Mouse (Mus musculus) right cerebral cortex, postnatal 36 days (tissue): Measurements from ENCODE around the gene Ahnak.
A peak's percentile ranks its signal among the peaks of the same experiment; 100 is the strongest.
"Not testable (repeated sequence)": the region's sequence is repeated elsewhere in the genome, so short reads cannot be mapped to it uniquely, and the experiment has no call there.

Experiments used
- DNase-seq, 2 experiments: peaks; one replicate each; pipeline ENCODE4 v3.0.0; 2022; ENCODE audit warnings: low spot score in 2 of 2, mixed read lengths in 1 of 2

Ahnak gene

GRCm38 (mm10) chr19:8972491-8972890 is 16.6 kb upstream of the Ahnak start:
- DNase-seq, result not testable (repeated sequence)

GRCm38 (mm10) chr19:8974638-8975037 is 14.4 kb upstream of the Ahnak start:
- no peak for DNase-seq

DNA sequence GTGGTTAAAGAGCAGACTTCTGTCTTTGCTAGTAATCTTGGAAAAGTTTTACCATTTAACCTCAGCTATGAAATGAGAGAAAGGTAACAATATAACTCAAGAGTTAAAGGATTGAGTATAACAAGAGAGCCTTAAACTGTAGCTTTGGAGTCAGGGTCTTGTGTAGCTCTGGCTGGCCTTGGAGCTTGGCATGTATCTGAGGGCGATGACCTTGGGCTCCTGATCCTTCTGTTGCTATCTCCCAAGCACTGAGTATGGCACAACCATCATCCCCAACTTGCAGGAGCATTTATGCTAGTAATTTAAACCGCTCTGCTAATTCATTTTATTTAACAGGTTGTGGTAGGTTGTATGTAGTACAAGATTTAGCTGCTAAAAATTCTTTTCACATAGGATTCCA is 13.6 kb upstream of the Ahnak start:
- DNase-seq, result no peak

DNA sequence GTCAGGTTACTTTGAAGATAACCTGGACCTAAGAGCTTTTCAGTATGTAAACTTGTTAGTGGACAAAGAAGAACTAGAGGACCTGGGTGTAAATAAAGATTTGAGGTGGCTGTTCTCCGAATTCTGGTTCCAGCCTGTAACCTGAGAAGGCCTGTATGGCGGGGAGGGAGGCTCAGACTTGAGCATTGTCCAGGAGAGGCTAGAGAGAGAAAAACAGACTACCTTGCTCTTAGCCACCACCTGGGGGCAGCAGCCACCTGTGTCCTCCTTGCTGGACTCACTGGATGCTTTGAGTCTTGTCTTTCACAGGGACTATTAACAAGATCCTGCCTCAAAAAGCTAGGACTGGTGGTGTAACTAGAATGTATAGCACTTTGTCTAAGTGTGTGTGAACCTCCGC is 12.5 kb upstream of the Ahnak start:
- no peak for DNase-seq

GRCm38 (mm10) chr19:8980771-8981170 is 8.3 kb upstream of the Ahnak start:
- DNase-seq, result no peak

DNA sequence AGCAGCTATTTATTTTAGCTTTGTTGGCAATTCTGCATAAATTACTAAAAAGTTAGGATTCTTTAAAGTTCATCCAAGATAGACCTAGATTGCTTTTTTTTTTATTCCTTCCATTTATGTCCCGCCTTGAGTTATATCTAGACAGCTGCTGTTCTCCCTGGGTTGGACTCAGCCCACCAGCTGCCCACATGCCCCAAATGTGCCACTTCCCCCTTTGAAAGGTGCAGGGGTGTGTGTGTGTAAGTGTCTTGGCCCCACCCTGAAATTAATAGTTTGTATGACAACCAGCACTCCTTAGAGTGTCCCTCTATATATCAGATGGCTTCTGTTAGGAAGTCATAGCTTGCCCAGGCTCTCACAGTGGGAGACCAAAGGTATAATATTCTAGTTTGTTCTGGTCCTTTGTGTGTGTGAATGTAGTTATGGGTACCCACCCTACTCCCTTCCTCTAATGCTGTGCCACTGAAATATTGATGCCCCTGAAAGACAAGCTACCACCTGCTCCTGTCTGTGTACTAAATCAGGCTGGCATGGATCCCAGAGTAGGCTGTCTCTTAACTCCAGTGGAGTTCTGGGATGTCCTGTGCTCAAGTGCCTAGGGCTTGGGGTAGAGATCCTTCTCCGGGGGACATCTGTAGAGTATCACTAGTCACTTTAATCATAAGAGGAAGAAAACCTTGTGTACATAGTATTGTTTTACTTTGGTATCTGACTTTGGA is 7.5 kb upstream of the Ahnak start:
- DNase-seq, result no peak

GRCm38 (mm10) chr19:8982303-8983149 is 6.6 kb upstream of the Ahnak start:
- DNase-seq, result no peak

DNA sequence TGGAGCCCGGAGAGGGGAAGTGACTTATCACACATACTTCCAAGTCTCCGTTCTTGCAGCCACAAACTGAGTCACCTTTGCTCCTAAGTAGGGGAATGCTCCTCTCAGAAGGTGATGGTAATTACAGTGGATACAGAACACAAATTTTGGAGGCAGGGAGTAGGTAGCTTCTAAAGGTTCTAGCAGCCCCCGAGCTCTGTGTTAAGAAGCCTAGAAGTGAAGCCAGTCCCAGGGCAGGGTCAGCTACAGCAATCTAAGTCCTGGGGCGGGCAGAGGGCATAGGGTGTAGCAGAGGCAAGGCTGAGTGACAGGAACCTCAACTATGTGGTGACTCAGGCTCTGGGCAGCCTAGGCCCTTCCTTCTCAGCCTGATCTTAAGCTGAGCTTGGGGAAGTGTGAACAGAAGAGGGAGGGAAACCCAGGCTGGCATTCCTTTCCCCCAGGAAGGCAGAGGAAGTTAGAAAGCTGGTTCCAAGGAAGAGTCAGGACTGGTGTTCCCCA is 5.9 kb upstream of the Ahnak start:
- no peak for DNase-seq

DNA sequence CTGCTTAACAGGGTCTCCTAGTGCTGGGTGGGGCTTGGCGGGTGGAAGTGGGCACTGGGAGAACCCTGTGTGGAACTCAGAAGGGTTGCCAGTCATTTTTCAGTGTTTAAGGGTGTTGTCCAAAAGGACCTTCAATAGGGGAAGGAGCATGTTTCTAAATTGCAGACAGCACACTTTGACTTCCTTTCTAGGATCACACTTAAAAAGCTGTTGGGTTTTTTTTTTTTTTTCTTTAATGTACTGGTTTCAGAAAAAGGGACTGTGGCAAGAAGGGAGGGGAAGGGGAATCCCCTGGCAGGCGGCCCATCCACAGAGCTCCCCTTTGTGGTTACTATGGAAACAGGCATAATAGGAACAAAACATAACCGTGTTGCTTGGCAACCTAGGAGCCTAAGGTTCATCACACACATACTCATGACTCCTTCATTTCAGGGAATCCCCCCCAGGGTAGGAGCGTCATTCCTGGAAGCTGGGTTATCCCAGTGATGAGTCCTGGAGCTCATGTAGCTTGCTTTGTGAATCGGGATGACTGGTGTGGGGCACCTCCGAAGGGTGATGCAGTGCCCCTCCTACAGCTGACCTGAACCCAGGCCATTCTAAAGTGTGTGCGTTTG is 4.7 kb upstream of the Ahnak start:
- DNase-seq, result no peak

- no peak for DNase-seq
Measured at GRCm38 (mm10) chr19:8985891-8986290, 3.2 kb upstream of the Ahnak start.

DNA sequence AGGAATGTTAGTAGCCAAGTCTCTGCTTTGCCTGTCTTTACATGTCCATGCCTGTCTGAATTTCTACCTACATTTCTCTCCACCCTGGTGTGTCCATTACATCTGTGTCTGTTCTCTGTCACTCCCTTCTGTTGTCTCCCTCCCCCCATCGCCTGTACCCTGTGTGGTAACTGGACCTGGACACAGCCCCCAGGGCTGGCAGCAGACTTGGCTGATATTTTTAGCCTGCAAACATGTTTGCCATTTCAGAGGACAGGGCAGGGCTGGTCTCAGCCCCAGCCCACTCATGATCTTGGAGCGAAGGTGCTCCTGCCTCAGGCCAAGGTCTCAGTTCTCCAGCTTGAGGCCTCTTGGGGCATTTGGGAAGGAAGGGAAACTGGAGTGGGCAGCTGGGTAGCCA is 1.3 kb upstream of the Ahnak start:
- no peak for DNase-seq

GRCm38 (mm10) chr19:8988346-8989065 is 578 bp upstream of the Ahnak start:
- no peak for DNase-seq

GRCm38 (mm10) chr19:8989567-8990431 is 715 bp downstream of the Ahnak start:
- no peak for DNase-seq

DNA sequence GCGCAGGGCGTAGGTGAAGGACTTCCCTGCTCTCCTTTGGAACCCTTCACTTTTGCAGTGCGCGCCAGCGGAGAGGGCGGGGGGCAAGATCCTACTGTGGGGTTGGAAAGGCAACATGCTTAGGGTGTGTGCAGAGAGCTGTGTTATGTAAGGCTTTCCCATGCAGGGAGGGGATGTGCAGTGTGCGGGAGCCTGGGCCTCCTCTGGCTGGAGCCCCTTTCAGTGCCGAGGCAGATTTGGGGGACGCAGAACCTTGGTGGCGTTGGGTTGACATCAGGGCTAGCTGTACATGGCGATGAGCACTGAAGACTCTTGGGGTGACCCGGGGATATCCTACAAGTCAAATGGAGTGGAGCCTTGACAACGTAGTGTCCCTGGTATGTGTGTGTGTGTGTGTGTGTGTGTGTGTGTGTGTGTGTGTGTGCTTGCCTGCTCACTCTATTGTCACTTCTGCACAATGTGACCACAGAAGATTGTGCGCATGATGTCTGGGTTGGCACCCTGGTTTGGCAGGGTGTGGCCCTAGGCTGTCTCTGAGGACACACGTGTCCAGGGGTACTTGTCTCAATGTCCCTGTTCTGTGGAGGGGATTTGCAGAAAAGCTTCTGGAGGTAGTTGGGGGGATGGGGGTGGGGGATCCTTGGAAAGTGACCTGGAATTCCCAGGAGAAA is 1.5 kb downstream of the Ahnak start:
- DNase-seq, result no peak

- DNase-seq, result no peak
Measured at GRCm38 (mm10) chr19:8991245-8991870, 2.3 kb downstream of the Ahnak start.

- DNase-seq, result no peak
Measured at GRCm38 (mm10) chr19:8991871-8992735, 3.0 kb downstream of the Ahnak start.

- peak; percentile 43 to 55 for DNase-seq
Measured at GRCm38 (mm10) chr19:8992769-8993624, 3.9 kb downstream of the Ahnak start.

GRCm38 (mm10) chr19:8993625-8993912 is 4.5 kb downstream of the Ahnak start:
- no peak for DNase-seq
